Mouse (Mus musculus): ENCODE measurements around the gene Trmt2a.

Trmt2a gene
- long read RNA-seq, experiment 1, transcript Trmt2a-203 (12 exons, 2,367 nt) = major isoform, 17 of 36 reads
- long read RNA-seq, experiment 1, partial matches to known transcripts = 1 of 36 reads
- long read RNA-seq, experiment 1, other reads (novel, unspliced or antisense) = 14 of 36 reads
- long read RNA-seq, experiment 2, transcript Trmt2a-203 (12 exons, 2,367 nt) = major isoform, 16 of 32 reads
- long read RNA-seq, experiment 2, partial matches to known transcripts = 4 of 32 reads
- long read RNA-seq, experiment 2, other reads (novel, unspliced or antisense) = 10 of 32 reads

DNA sequence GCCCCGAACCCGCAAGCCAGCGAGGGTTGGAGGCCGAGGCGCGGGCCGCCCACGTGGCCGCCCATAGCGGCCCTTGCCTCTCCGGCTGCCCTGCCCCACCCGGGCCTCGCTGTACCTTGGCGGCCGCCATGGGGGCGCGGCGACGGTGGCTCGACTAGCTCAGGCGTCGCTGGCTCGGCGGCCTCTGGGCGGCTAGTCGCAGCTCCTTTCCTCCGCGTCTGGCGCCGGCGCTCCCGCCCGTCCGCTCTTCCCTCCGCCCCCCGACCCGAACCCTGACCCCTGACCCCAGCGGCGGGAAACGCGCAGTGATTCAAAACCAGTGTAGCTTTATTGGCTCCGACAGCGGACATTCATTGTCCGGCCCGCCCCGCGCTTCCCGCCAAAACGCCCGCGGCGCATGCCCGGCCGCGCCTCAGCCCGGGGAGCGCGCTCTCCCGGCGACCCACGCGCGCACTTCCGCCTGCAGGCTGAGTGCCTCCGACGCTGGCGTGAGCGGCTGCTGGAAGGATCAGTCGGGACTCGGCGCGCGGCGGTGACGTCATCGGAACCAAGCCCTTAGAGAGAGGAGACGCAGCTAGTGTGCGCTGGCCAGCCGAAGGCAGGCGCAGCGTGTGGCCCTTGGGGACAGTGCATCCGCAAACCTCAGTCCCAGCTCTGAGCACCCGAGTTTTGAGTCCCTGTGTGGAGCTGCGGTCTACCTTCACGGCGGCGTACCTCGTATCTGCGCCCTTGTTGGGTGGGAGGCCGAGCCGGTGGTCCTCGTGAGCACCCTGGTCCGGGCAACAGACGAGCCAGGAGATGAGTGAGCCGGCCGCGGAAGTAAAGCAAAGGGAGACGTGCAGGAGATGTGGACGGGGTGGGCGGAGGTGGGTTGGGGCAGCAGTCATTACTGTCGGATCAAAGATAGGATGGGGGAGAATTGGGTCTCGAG is at the start of gene Trmt2a, which contains the start of gene Ranbp1:
Trmt2a (plus strand) TSS at position 247 of the 931 bp plus-strand sequence.
Ranbp1 (minus strand) TSS at position 300 of the 931 bp plus-strand sequence.
- intact Hi-C loops (cut with DNase I) = loop anchor here (1.0 kb wide), 1 partner anchor 13 kb away; the partner anchor contains the start of gene Zdhhc8

DNA sequence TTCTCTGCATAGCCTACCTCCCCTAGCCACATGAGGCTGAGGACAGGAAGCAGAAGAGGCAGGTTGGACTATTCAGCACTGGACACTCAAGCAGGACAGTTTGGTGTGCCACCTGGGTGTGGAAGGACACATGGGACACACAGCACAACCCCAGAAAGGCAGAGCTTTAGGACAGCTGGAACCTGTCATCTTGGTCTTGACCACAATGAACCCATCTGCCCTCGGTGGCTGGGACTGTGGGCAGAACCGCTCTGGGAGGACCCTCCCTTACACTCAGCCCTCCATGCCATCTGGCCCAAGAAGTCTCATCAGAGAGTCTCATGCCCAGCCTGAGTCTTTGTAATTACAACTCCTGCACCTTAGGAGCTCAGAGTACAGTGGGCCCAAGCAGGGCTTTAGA is 48.4 kb upstream of the Trmt2a start:
- intact Hi-C loops (cut with DNase I) = no loop called here

DNA sequence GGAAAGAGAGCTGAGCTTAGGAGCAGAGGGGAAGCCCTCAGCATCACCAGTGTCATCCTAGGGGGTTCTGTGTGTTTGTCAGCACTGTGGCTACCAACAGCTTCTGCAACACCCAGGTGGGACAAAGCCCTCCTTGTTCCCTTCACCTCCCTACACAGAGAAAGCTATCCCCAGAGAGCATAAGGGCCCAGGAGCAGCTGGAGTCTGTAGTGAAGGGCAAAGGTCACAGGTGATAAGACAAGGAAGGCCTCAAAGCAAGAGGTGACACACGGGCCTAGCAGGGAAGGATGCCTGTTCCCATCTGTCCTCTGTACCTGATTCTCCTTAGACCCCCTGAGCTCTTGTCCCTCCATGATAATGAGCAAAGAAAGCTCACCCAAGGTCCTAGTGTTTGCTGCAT is 46.9 kb upstream of the Trmt2a start:
- intact Hi-C loops (cut with DNase I) = no loop called here

DNA sequence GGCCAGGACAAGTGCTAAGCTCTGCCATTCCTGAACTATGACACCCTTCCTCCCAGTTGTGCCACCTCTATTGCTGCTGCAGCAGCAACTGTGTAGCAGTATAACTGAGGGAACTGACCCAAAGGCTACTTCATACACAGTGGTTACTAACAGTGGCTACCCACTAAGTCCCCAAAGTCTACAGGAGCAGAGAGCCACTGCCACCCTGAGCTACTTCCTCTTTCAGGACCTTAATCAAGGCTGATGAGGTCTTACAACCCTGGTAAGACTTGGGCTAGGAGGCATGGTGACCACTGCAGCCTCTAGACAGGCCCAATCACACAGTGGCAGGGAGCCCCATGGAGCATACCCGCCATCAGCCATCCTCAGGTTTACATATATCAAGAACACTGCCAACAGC is 46.4 kb upstream of the Trmt2a start:
- intact Hi-C loops (cut with DNase I) = no loop called here

- intact Hi-C loops (cut with DNase I) = no loop called here
These were observed 44.9 kb upstream of the Trmt2a start for GRCm38 (mm10) chr16:18203430-18204091.

DNA sequence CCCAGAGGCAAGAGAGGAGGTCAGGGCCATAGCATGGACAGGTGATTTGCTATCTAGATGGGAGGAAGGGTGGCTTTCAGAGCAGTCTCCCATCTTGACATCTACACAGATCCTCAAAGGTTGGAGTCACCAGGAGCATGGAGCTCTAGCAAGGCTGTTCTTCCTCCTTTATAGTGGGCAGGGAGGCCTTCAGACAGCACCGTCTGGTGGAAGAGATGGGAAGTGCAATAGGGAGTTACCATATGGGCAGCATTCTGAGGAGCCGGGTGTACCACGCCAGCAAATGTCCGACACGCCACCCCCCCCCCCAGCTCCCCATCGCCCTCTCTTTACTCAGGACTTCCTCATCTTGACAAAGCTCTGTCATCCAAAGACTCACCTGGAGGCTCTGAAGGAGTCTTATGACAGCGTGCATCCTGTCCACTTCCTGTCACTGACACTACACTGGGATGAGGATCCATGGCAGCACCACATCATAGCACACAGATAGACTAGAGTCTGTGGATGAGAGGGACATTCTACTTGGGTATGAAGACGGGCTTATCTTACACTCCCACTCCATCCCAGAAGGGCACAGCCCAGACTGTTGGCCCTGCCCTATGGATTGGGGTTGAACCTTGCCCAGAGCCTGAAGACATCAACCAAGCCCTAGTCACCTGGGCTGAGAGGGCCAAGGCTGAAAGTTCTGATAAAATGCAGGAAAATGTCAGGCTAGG is 37.6 kb upstream of the Trmt2a start:
- intact Hi-C loops (cut with DNase I) = loop anchor here (1.0 to 5.0 kb wide), 3 partner anchors 39 to 159 kb away; partner anchors contain the start of gene Dgcr6

DNA sequence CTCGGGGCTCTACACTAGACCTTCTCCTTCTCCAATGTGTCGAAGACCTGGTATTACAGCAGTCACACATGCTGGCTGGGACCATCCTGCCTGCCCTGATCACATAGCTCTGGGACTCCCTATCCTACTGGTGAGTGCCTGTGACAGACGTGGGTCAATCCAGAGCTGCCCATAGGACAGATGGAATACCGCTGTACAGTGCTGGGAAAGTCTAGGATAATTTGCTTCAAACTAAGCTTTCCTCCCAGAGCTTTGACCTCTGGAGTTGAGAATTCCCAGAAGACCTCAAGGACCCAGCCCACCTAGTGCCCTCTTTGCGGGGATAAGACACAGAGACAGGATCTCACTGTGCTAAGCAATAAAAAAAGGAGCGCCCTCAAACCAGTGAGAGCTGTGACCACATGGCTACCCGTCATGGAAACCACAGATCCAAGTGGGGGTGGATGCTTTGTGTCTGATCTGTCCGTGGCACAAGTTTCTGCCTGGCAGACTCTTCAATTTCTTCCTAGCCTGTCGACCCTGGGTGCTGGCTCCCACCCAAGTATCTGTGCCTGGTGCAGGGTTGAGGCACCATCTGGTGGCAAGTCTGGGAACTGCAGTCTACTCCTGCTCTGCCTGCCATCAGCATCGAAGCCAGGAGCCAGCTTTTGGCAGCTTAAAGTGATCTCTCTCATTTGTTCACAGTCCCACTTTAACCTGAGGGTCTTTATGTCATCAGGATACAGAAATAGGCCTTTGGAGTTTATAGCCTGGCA is 36.9 kb upstream of the Trmt2a start:
- intact Hi-C loops (cut with DNase I) = loop anchor here (1.0 to 5.0 kb wide), 3 partner anchors 39 to 159 kb away; partner anchors contain the start of gene Dgcr6

GRCm38 (mm10) chr16:18213689-18214088 is 34.8 kb upstream of the Trmt2a start:
- intact Hi-C loops (cut with DNase I) = loop anchor here (5.0 kb wide), 2 partner anchors 41 to 161 kb away; partner anchors contain the start of gene Dgcr6

DNA sequence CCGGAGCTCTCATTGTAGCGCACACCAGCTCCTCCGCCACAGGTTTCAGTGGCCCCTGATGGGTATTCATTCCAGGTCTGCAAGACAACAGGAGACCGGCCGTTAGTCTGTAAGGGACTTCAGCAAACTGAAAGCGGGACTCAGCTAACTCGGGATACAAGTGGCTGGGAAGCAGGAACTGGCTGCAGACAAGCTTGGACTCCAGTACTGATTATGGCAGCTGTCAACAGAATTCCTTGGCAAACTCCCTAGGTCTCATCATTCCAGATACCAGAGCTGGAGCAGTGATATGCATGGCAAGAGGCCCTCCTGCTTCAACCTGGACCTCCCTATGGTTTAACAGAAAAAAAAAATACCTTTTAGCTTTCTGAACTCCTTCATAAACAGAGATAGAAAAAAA is 33.6 kb upstream of the Trmt2a start:
- intact Hi-C loops (cut with DNase I) = loop anchor here (5.0 kb wide), 2 partner anchors 43 to 163 kb away; partner anchors contain the start of gene Dgcr6

- intact Hi-C loops (cut with DNase I) = no loop called here
These were observed 30.9 kb upstream of the Trmt2a start, which contains the start of gene Ccdc188 for GRCm38 (mm10) chr16:18217579-18217978. TSS of gene Ccdc188 (plus strand) at chr16:18217879.

DNA sequence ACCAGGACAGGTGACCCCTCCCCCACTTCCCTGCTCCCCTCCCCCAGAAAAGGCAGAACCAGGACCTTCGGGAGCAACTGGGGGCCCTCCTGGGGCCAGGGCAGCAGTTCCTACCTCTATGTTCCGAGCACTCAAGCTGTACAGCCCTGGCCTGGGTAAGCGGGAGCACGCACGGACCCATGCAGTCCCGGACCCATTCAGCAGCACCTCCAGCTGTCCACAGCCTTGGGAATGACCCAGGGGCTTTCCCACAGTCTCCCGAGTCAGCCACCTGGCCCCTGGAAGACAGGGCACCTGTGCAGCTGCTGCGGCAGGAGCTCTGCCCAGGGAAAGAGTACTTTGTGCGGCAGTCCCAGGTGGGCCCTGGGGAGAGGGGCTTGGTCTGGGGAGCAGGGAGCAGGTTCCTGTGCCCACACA is 29.9 kb upstream of the Trmt2a start:
- intact Hi-C loops (cut with DNase I) = no loop called here

DNA sequence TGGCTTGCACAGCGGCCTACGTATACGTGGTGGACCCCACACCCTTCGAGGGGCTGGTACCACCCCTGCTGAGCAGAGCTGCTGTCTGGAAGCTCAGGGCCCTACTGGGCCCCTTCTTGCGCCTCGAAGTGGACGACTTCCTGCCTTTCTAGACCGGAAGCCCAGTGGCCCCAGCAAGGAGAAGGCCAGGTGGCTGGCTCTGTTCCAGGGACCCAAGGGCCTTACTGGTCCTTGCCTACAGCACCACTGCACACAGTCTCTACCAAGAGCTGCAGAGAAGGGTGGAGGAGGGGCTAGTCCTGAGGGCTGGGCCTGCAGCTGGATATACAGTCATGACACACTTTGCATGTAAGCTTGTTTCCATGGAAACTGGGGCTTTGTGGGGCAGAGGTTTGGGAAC is 28.5 kb upstream of the Trmt2a start:
- intact Hi-C loops (cut with DNase I) = no loop called here

GRCm38 (mm10) chr16:18220856-18221542 is 27.5 kb upstream of the Trmt2a start:
- intact Hi-C loops (cut with DNase I) = no loop called here

- intact Hi-C loops (cut with DNase I) = no loop called here
These were observed 27.0 kb upstream of the Trmt2a start for GRCm38 (mm10) chr16:18221543-18221898.

GRCm38 (mm10) chr16:18222188-18222587 is 26.3 kb upstream of the Trmt2a start:
- intact Hi-C loops (cut with DNase I) = no loop called here

- intact Hi-C loops (cut with DNase I) = no loop called here
These were observed 21.3 kb upstream of the Trmt2a start for GRCm38 (mm10) chr16:18227187-18227586.

- intact Hi-C loops (cut with DNase I) = no loop called here
These were observed 20.5 kb upstream of the Trmt2a start for GRCm38 (mm10) chr16:18227897-18228422.

DNA sequence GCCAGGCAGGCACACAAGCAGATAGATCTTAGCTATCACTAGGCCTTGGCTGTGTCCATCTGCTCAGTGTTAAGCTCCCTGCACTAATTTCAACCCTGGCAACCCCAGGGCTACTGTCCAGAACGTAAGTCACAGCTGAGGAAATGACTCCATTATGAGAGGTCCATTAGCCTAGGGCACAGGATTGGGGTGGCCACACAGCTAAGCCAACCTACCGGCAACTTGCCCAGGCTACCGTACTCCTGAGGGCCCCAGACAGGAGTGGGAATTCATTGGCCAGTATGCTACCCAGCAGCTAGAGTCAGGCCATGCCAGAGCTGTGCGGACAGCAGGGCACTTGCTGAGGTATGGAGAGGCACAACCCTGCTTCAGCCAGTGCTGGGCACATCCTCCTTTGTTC is 19.6 kb upstream of the Trmt2a start:
- intact Hi-C loops (cut with DNase I) = no loop called here

DNA sequence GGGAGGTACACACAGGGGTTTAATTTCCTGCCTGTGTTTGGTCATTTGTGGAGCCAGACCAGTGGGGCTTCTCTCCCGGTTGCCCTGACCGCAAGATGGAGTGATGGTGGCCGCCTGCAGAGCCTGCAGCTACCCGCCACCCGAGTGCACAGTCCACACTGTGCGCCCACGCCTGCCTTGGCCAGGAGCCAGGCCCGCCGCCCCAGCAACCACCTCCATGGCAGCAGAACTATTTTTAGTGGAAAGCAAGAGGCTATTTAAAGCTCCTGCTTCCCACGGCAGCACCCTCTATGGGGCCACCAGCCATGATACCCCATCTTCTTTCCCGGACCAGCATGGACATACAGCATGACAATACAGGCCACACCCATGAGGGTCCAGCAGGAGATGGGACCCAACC is 18.9 kb upstream of the Trmt2a start:
- intact Hi-C loops (cut with DNase I) = no loop called here
